Mouse (Mus musculus) adrenal gland, postnatal 36 days (tissue): Measurements from ENCODE around the gene Bloc1s3. TPM values are rescaled to one million over a fixed set of nuclear protein-coding genes. Genes with fewer than 3 reads are reported as not detected.
"Not testable (repeated sequence)": the region's sequence is repeated elsewhere in the genome, so short reads cannot be mapped to it uniquely, and the experiment has no call there.

Experiments
- DNase-seq, 2 experiments: peaks; one replicate each; pipeline ENCODE4 v3.0.0; 2021; ENCODE audit warnings: mixed read lengths in 1 of 2
- total RNA-seq, 2 experiments: library from RNA; stranded (reverse); gene quantifications; 2 replicates each; pipeline ENCODE4 v1.2.3; 2021

Bloc1s3 gene
- total RNA-seq, 2 experiments from 2014 or later = 8.7 to 12.1 TPM

GRCm38 (mm10) chr7:19517652-19518365 is 9.6 kb upstream of the Bloc1s3 start, which contains the start of gene Nkpd1:
Gene Nkpd1, plus strand, starts transcription at chr7:19517838.
- peak; percentile 41 to 61 for DNase-seq

- no peak for DNase-seq
Measured at GRCm38 (mm10) chr7:19512353-19512752, 4.2 kb upstream of the Bloc1s3 start.

GRCm38 (mm10) chr7:19511934-19512333 is 3.8 kb upstream of the Bloc1s3 start:
- not testable (repeated sequence) for DNase-seq

GRCm38 (mm10) chr7:19509786-19510185 is 1.6 kb upstream of the Bloc1s3 start:
- no peak for DNase-seq

- DNase-seq = no peak
Measured at GRCm38 (mm10) chr7:19508924-19509568, 879 bp upstream of the Bloc1s3 start.

- DNase-seq = no peak
Measured at GRCm38 (mm10) chr7:19507612-19507981, 570 bp downstream of the Bloc1s3 start.

GRCm38 (mm10) chr7:19506969-19507611 is 1.1 kb downstream of the Bloc1s3 start:
- DNase-seq = peak; percentile 74 to 83

- no peak for DNase-seq
Measured at GRCm38 (mm10) chr7:19506326-19506725, 1.8 kb downstream of the Bloc1s3 start.

- peak; percentile 57 to 78 for DNase-seq
Measured at GRCm38 (mm10) chr7:19503481-19504068, 4.6 kb downstream of the Bloc1s3 start.

GRCm38 (mm10) chr7:19501658-19502057 is 6.5 kb downstream of the Bloc1s3 start:
- peak; percentile 81 to 85 for DNase-seq

GRCm38 (mm10) chr7:19500420-19501363 is 7.5 kb downstream of the Bloc1s3 start:
- no peak for DNase-seq

- peak; percentile 64 to 76 for DNase-seq
Measured at GRCm38 (mm10) chr7:19498326-19498725, 9.8 kb downstream of the Bloc1s3 start.

GRCm38 (mm10) chr7:19496214-19496555 is 12.0 kb downstream of the Bloc1s3 start:
- no peak for DNase-seq

GRCm38 (mm10) chr7:19495521-19496213 is 12.5 kb downstream of the Bloc1s3 start:
- DNase-seq = peak; percentile 86 to 89

GRCm38 (mm10) chr7:19494751-19495474 is 13.3 kb downstream of the Bloc1s3 start:
- peak; percentile 51 to 52 for DNase-seq

- peak; percentile 77 to 79 for DNase-seq
Measured at GRCm38 (mm10) chr7:19491731-19492130, 16.4 kb downstream of the Bloc1s3 start.

- no peak for DNase-seq
Measured at GRCm38 (mm10) chr7:19489525-19489924, 18.6 kb downstream of the Bloc1s3 start.

GRCm38 (mm10) chr7:19486549-19486948 is 21.6 kb downstream of the Bloc1s3 start:
- DNase-seq = no peak

GRCm38 (mm10) chr7:19485488-19485887 is 22.7 kb downstream of the Bloc1s3 start:
- no peak for DNase-seq

- no peak for DNase-seq
Measured at GRCm38 (mm10) chr7:19483281-19483680, 24.9 kb downstream of the Bloc1s3 start.
